Mouse (Mus musculus) neural tube, embryonic 14.5 days (tissue): ENCODE measurements at regions not wholly inside any gene's neighbourhood (a gene's known extent, or its start where the extent isn't known, plus 50 kb on each side); places are given as distances from the start of the nearest gene placed in this dataset.

Source experiments
- ATAC-seq: fragments of 200-750 bp; cut with Nextera tagmentation; 2 replicates; pipeline ENCODE4 v1.8.0; 2017; ENCODE audit warnings: low read depth, mild to moderate bottlenecking, moderate TSS enrichment, moderate library complexity
- H3K27ac ChIP-seq: fragments of 300-500 bp; sonication (generic); 2 replicates; pipeline ENCODE4 v1.5.1; 2014; ENCODE audit warnings: low read depth, mild to moderate bottlenecking, control low read depth, low read length, moderate library complexity, mixed read lengths
- H3K27me3 ChIP-seq: fragments of 300-500 bp; sonication (generic); 2 replicates; pipeline ENCODE4 v1.6.1; 2014; ENCODE audit warnings: low read length; ENCODE audit not compliant: control insufficient read depth, insufficient read depth
- H3K36me3 ChIP-seq: fragments of 300-500 bp; sonication (generic); 2 replicates; pipeline ENCODE4 v1.6.1; 2014; ENCODE audit warnings: low read length, mixed read lengths; ENCODE audit not compliant: control insufficient read depth, insufficient read depth
- H3K4me1 ChIP-seq: fragments of 300-500 bp; sonication (generic); 2 replicates; pipeline ENCODE4 v1.6.1; 2014; ENCODE audit warnings: low read length; ENCODE audit not compliant: control insufficient read depth, insufficient read depth
- H3K4me2 ChIP-seq: fragments of 300-500 bp; sonication (generic); 2 replicates; pipeline ENCODE4 v1.6.1; 2014; ENCODE audit warnings: mild to moderate bottlenecking, low read depth, low read length, control low read depth
- H3K4me3 ChIP-seq: fragments of 300-500 bp; sonication (generic); 2 replicates; pipeline ENCODE4 v1.5.1; 2014; ENCODE audit warnings: low read depth, low read length, control low read depth, mixed read lengths
- H3K9ac ChIP-seq: fragments of 300-500 bp; sonication (generic); replicated peaks from 2 replicates; pipeline ENCODE4 v1.6.1; 2014; ENCODE audit warnings: low read depth, mild to moderate bottlenecking, control low read depth, low read length, mixed read lengths
- H3K9me3 ChIP-seq: fragments of 300-500 bp; sonication (generic); 2 replicates; pipeline ENCODE4 v1.6.1; 2016; ENCODE audit warnings: low read length; ENCODE audit not compliant: control insufficient read depth
- WGBS: fragments of 180-500 bp; shearing (Covaris S2); extraction: QIAGEN DNeasy Blood & Tissue Kit; methylation state at CpG from one replicate; pipeline ENCODE4 v1.1.7; 2014; 5-methylcytosine and 5-hydroxymethylcytosine counted together

DNA sequence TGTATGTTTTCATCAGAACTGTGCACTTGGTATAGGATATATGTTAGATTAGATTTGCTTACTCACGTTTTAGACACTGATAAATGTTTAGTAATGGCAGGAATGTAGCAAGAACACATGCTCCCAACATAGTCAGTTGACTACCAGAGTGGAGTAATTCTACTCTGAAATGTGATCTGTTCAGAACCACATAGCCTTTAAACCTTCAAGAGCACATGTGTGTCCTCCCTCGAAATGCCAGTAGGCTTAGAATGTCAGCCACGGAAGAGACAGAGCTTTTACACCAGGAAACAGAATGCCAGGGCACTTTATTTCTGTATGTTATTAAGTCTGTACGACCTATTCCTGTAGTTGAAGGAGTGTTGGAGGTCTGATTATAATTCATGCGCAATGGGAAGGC, 51.3 kb upstream of the Cd28 start:
- Histone ChIP-seq H3K9ac (no peak overlapping the region), H3K36me3 (no peaks in the 10 kb centered on the region), H3K9me3 (no peaks in the 10 kb centered on the region), H3K27ac (no peak overlapping the region), H3K4me1 (peaks cover 3% of the 10 kb centered on the region; the same call in 1 of the 2 replicates), H3K4me3 (no peak overlapping the region), H3K4me2 (no peak overlapping the region), H3K27me3 (no peaks in the 10 kb centered on the region)
- no peak for ATAC-seq
- 89% methylated on average over 5 of the region's 5 CpGs for WGBS

DNA sequence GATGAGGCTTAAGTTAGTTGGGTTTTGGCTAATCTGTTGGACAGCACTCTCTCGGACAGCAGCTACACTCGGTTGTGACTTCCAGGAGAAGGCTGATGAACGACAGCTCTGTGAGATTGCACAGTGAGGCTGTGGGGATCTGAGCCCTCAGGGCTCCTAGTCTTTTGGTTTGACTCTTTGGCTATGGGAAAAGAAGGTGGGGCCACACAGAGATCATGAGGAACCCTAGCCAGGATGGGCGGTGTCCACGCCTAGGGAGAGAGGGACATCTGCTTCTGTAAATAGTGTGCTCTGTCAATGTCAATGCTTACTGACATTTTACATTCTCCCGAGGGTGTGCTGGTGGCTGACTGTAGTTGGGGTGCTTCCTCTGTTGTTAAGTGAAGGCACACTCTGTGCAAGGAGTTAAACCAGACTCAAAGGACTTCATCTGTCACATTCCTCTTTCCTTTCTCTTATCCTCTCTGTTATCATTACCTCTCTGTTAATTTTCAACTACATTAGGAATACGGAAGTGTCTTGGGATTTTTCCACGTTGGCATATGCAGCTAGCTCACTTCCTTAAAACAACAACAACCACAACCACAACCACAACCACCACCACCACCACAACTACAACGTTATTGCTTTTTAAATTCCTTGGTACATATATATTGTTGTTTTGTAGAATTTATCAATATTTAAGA, 54.2 kb upstream of the Cd28 start:
- no peak for ATAC-seq
- H3K27ac ChIP-seq, result no peak overlapping the region
- H3K4me3 ChIP-seq, result no peak overlapping the region
- H3K9ac ChIP-seq, result no peak overlapping the region
- H3K36me3 ChIP-seq, result no peaks in the 10 kb centered on the region
- no peak overlapping the region for H3K4me2 ChIP-seq
- no peaks in the 10 kb centered on the region for H3K27me3 ChIP-seq
- H3K9me3 ChIP-seq, result no peaks in the 10 kb centered on the region
- WGBS, result 67% methylated on average over 9 of the region's 9 CpGs
- no peaks in the 10 kb centered on the region for H3K4me1 ChIP-seq

DNA sequence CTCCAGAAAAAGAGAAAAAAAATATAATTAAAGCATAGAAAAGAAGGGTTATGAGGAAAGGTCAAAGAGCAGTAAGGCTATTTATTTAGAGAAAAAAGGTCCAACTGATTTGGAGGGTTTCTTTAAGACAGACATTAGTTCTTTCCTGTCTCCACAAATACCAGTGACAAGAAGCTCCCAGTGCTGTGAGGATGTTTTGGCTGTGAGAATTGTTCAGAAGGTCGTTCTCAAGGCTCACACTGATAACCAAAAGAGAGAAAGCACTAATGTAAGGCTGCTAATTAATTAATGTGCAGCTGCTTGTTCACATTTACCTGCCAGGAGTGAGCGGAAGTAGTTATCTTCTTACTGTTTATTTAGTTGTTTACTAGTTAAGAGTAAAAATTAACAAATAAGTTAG, 54.7 kb upstream of the Cd28 start:
- H3K9me3 ChIP-seq, result no peaks in the 10 kb centered on the region
- no peaks in the 10 kb centered on the region for H3K27me3 ChIP-seq
- H3K36me3 ChIP-seq, result no peaks in the 10 kb centered on the region
- no peak overlapping the region for H3K9ac ChIP-seq
- WGBS, result 61% methylated on average over 2 of the region's 2 CpGs
- ATAC-seq, result no peak
- no peak overlapping the region for H3K4me2 ChIP-seq
- H3K4me3 ChIP-seq, result no peak overlapping the region
- no peak overlapping the region for H3K27ac ChIP-seq
- no peaks in the 10 kb centered on the region for H3K4me1 ChIP-seq

DNA sequence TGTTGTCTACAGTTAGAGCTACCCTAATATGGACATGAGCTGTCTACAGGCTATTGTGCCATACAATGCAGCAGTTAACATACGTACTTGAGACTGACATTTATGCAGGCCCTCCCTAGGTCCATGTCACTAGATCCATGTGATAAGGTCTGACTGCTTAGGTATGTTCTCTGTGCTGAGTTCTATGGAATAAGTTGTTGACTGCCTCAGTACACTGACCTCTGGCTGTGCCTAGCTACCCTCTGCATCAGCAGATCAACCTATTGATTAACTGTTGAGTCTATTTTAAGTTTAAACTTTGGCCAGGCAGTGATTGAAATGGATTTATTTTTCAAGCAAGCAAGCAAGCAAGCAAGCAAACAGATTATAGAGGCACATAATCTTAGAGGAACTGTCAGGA, 57.0 kb upstream of the Cd28 start:
- Histone ChIP-seq H3K27ac (no peak overlapping the region), H3K4me3 (no peak overlapping the region), H3K36me3 (no peaks in the 10 kb centered on the region), H3K9ac (no peak overlapping the region), H3K4me2 (no peak overlapping the region), H3K27me3 (no peaks in the 10 kb centered on the region), H3K4me1 (no peaks in the 10 kb centered on the region), H3K9me3 (no peaks in the 10 kb centered on the region)
- 95% methylated on average over 1 of the region's 1 CpGs for WGBS
- ATAC-seq, result no peak

DNA sequence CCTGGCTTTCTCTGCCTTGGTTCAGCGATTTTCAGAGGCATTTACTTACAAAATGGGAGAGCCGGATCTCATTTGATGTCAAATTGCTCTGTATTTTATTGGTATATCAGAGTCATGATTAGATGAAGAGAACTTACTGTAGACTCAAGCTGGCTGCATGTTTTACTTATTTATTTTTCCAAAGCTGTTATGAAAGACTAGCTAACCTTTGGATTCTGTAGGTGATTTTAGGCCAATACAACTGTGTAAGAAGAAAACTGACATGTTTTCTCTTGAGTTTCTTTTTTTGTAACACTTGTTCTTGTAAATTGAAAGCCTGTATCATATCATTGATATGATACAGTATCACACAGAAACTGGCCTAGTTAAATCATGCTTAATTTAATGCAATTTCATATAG, 57.6 kb upstream of the Cd28 start:
- Histone ChIP-seq H3K4me1 (no peaks in the 10 kb centered on the region), H3K27me3 (no peaks in the 10 kb centered on the region), H3K9ac (no peak overlapping the region), H3K27ac (no peak overlapping the region), H3K4me3 (no peak overlapping the region), H3K9me3 (no peaks in the 10 kb centered on the region), H3K36me3 (no peaks in the 10 kb centered on the region), H3K4me2 (no peak overlapping the region)
- 64% methylated on average over 2 of the region's 2 CpGs for WGBS
- ATAC-seq, result no peak

DNA sequence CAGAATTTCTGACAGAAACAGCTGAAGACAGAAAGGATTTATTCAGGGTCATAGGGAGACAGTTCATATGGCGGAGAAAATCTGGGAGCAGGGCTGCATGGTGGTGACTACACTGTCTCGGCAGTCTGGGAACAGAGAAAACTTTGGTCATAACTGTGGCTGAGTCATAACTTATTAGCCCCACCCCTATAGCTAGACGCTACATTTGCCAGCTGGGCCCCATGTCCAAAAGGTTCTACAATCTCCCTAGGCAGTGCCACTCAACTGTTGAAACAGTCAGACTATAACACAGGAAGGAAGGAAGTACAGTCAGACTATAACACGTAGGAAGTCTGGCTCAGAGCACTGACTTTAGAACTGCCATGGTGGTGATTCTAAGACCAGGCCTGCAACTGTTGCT, 58.2 kb upstream of the Cd28 start:
- Histone ChIP-seq H3K4me3 (no peak overlapping the region), H3K9me3 (no peaks in the 10 kb centered on the region), H3K36me3 (no peaks in the 10 kb centered on the region), H3K27me3 (no peaks in the 10 kb centered on the region), H3K4me2 (no peak overlapping the region), H3K4me1 (no peaks in the 10 kb centered on the region), H3K9ac (no peak overlapping the region), H3K27ac (no peak overlapping the region)
- ATAC-seq, result no peak
- 85% methylated on average over 4 of the region's 4 CpGs for WGBS

DNA sequence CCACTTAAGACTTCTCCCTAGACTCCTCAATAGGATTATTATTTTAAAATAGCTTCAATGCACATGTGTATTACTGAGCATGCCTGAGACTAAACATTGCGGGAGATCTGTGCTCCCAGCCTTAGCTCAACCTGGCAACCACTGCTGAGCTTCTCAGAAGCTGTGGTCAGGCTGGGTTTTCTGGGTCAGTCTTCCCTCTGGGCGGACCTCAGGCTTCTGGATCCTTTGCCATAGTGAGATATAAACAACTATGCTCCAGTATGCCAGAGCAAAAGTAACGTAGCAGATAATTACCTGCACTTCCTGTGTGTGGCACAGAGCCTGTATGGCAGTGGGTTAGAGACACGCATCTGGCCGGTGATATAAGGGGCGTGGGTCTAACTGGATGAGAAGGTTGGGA, 59.1 kb upstream of the Cd28 start:
- Histone ChIP-seq H3K27ac (no peak overlapping the region), H3K36me3 (no peaks in the 10 kb centered on the region), H3K4me3 (no peak overlapping the region), H3K4me1 (no peaks in the 10 kb centered on the region), H3K27me3 (no peaks in the 10 kb centered on the region), H3K4me2 (no peak overlapping the region), H3K9ac (no peak overlapping the region), H3K9me3 (no peaks in the 10 kb centered on the region)
- 89% methylated on average over 6 of the region's 6 CpGs for WGBS
- ATAC-seq, result no peak

DNA sequence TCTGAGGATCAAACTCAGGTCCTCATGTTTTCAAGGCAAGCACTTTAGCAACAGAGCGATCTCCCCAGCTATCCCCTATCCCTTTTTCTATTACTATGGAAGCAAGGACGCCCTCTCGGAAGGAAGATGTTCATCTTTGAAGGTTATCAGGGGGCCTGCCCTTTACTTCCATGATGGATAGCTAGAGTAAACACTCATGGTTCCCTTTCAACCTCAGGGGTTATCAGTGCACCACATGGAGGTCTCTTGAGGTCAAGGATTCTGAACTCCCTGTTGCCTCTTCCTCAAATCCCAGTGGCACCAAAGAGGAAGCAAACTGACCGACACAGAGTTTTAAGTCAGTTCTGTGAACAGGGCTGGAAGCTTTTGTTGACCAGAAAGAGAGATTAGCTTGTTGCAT, 59.6 kb upstream of the Cd28 start:
- 87% methylated on average over 4 of the region's 4 CpGs for WGBS
- H3K27ac ChIP-seq, result no peak overlapping the region
- no peaks in the 10 kb centered on the region for H3K4me1 ChIP-seq
- no peak overlapping the region for H3K4me3 ChIP-seq
- H3K27me3 ChIP-seq, result no peaks in the 10 kb centered on the region
- H3K36me3 ChIP-seq, result no peaks in the 10 kb centered on the region
- no peaks in the 10 kb centered on the region for H3K9me3 ChIP-seq
- ATAC-seq, result no peak
- no peak overlapping the region for H3K4me2 ChIP-seq
- no peak overlapping the region for H3K9ac ChIP-seq

DNA sequence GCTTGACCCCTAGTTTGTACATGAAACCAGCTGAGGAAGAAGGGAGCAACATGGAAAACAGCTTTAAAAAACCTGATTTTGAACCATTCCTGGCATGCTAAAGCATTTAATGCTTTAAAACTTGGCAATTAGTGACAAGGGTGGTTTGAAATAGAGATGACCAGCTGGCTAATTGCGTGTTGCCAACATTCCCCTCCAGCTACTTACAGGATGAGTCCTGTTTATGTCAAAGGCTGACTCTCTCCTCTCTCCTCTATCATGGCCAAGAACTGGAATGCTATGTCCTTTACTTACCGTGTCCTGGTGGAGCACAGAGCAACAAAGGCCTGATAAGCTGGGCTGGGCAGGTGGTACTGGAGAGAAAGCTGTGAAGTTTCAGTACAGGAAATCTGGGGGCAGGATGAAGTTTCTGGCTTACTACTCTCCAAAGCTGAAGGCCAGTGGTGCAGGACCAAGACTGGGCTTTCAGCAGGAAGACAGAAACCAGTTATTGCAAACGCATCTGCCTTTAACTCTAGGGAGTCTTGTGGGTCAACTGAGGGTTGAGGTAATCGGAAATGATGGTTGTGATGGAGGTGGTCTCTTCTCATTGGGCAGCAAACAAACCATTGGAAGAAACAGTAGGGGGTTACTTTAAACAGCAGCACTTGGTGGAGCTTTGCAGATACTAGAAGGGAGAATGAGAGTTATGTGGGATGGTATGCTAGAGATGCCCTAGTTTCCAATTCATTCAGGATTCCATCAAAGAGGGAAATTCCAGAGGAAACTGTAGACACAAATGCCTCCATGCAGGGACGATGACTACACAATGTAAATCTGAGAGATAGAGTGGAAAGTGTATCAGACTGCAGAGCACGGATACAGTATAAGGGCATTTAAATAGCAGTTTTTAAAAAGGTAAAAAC, 60.7 kb upstream of the Cd28 start:
- 83% methylated on average over 6 of the region's 6 CpGs for WGBS
- no peak for ATAC-seq
- no peak overlapping the region for H3K4me3 ChIP-seq

More for the DNA sequence above, 60.7 kb upstream of the Cd28 start:
- Histone ChIP-seq H3K4me2 (no peak overlapping the region), H3K9ac (no peak overlapping the region), H3K4me1 (no peaks in the 10 kb centered on the region), H3K36me3 (no peaks in the 10 kb centered on the region), H3K27me3 (no peaks in the 10 kb centered on the region), H3K27ac (no peak overlapping the region), H3K9me3 (no peaks in the 10 kb centered on the region)
